Mouse (Mus musculus): ENCODE measurements around the gene Crat.

GRCm38 (mm10) chr2:30444006-30444405 is 28.4 kb upstream of the Crat start:
- TF ChIP-seq GATA1 (IDR thresholded peaks at IDR 0.05; ENCODE audit: borderline replicate concordance, low read length) (no peak), FLI1 (IDR thresholded peaks at IDR 0.05; ENCODE audit: low read length) (no peak)
